Mouse (Mus musculus) cerebellum, adult 2 months (tissue): Measurements from ENCODE around the gene Xrcc6. TPM values are rescaled to one million over a fixed set of nuclear protein-coding genes. Genes with fewer than 3 reads are reported as not detected.

Experiments
- DNase-seq, 2 experiments: peaks; one replicate each; pipeline ENCODE4 v3.0.0; 2021
- H3K27ac ChIP-seq: fragments of 200-500 bp; 2 replicates; pipeline ENCODE4 v1.5.1; 2012; ENCODE audit warnings: low read length, control low read depth, inconsistent platforms; ENCODE audit not compliant: insufficient read depth
- H3K27me3 ChIP-seq: fragments of 200-500 bp; 2 replicates; pipeline ENCODE4 v1.6.1; 2012; ENCODE audit warnings: inconsistent platforms, mild to moderate bottlenecking, low read length, moderate library complexity; ENCODE audit not compliant: control insufficient read depth, insufficient read depth
- H3K4me1 ChIP-seq: fragments of 200-500 bp; 2 replicates; pipeline ENCODE4 v1.6.1; 2011; ENCODE audit warnings: low read length; ENCODE audit not compliant: control insufficient read depth, insufficient read depth
- H3K4me3 ChIP-seq: fragments of 200-500 bp; replicated peaks from 2 replicates; pipeline ENCODE3; 2011; ENCODE audit warnings: mild to moderate bottlenecking, low read depth, low read length, control low read depth; ENCODE audit not compliant: insufficient read depth
- CTCF ChIP-seq: fragments of 200-500 bp; IDR thresholded peaks from 2 replicates; pipeline ENCODE4 v1.5.1; 2011; ENCODE audit warnings: low read depth, mild to moderate bottlenecking, control low read depth, low read length, moderate library complexity, borderline replicate concordance; ENCODE audit not compliant: insufficient read depth
- POLR2A ChIP-seq: fragments of 200-500 bp; IDR thresholded peaks from 2 replicates; pipeline ENCODE4 v1.6.1; 2011; ENCODE audit warnings: low read length, control low read depth, borderline replicate concordance; ENCODE audit not compliant: insufficient read depth
- WGBS: fragments of 180-500 bp; shearing (Covaris S2); methylation state at CpG from one replicate; pipeline ENCODE4 v1.1.7; 2018; 5-methylcytosine and 5-hydroxymethylcytosine counted together
- polyA plus RNA-seq: library from polyadenylated mRNA; depleted of rRNA; stranded (reverse); fragments of >200 nt; gene quantifications from 2 replicates; pipeline ENCODE4 v1.2.3, GENCODE M21; 2012

The Xrcc6 gene
- polyA plus RNA-seq, 1 experiment: 37.9 TPM

DNA sequence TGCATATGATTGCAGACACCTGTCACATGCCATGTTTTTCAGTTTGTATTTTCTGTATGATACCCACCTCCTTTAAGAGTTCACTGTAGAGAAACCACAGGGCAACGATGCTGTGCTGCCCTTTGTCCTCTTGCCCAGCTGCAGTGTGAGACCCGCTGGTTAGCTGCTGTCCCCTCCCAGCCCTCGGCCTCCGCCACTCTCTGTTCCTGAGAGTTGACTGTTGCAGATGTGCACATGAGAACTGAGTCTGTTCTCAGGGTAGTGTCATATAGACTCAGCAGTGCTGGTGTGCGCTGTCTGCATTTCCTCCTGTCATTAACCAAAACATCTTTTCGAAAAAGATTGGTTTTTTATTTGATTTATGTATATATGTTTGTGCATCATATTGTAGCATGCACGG is 44.8 kb downstream of the Xrcc6 start:
- DNase-seq: no peak
- H3K27ac ChIP-seq: no peak overlapping the region
- H3K27me3 ChIP-seq: no peaks in the 10 kb centered on the region
- TF ChIP-seq POLR2A: no peak
- no peak for TF ChIP-seq CTCF
- no peak overlapping the region for H3K4me3 ChIP-seq
- no peaks in the 10 kb centered on the region; the same call in 1 of the 2 replicates for H3K4me1 ChIP-seq
- 84% methylated on average over 7 of the region's 7 CpGs for WGBS

- Histone ChIP-seq H3K4me3 (no peak within 1 kb of the TSS), H3K27ac (no peak within 1 kb of the TSS), H3K27me3 (no peaks in the 10 kb centered on the region), H3K4me1 (no peaks in the 10 kb centered on the region; the same call in 1 of the 2 replicates)
- no peak for DNase-seq
- TF ChIP-seq POLR2A: no peak
- no peak for TF ChIP-seq CTCF
- 92% methylated on average over 4 of the region's 4 CpGs for WGBS
These were observed 46.1 kb downstream of the Xrcc6 start, which contains the start of gene Desi1 for GRCm38 (mm10) chr15:82033762-82034161. Gene Desi1 (minus strand): TSS chr15:82033862.

- H3K4me3 ChIP-seq: no peak overlapping the region
- H3K27me3 ChIP-seq: no peaks in the 10 kb centered on the region
- no peak for TF ChIP-seq POLR2A
- TF ChIP-seq CTCF: no peak
- no peaks in the 10 kb centered on the region; the same call in 1 of the 2 replicates for H3K4me1 ChIP-seq
- whole genome bisulfite sequencing: 53% methylated on average over 12 of the region's 12 CpGs
- H3K27ac ChIP-seq: peak overlapping the region; percentile 52; the same call in 1 of the 2 replicates
- DNase-seq: peak; percentile 20 to 56
These were observed 48.5 kb downstream of the Xrcc6 start for GRCm38 (mm10) chr15:82035904-82036689.

DNA sequence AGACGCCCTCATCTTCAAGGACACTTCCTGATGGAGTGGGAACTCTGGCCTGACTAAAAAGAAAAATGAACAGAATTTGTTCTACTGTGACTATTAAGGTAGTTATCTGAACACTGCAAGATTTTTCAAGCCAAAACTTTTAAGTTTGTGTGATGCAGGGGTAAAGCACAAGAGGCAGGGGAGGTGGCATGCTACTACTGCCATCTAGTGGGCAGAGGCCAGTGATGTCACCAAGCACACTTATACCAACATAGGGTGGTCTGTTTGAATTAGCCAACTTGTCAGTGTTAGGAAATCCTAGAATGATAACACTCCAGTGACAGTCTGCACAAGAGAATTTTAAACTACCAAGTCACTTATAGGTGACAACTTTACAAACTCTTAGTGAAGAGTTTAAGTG is 53.0 kb downstream of the Xrcc6 start:
- no peak overlapping the region for H3K27ac ChIP-seq
- no peak overlapping the region for H3K4me3 ChIP-seq
- H3K27me3 ChIP-seq: no peaks in the 10 kb centered on the region
- peak; percentile 82 for TF ChIP-seq CTCF
- no peak for TF ChIP-seq POLR2A
- peak; percentile 31 to 33 for DNase-seq
- WGBS: 95% methylated on average over 1 of the region's 1 CpGs
- H3K4me1 ChIP-seq: no peaks in the 10 kb centered on the region; the same call in 1 of the 2 replicates

- 97% methylated on average over 7 of the region's 7 CpGs for WGBS
These were observed 56.6 kb downstream of the Xrcc6 start for GRCm38 (mm10) chr15:82044166-82044784.

GRCm38 (mm10) chr15:82046246-82046891 is 58.7 kb downstream of the Xrcc6 start:
- Histone ChIP-seq H3K4me1 (peaks cover 5% of the 10 kb centered on the region; the same call in 1 of the 2 replicates), H3K4me3 (peak overlapping the region; percentile 75), H3K27ac (no peak overlapping the region), H3K27me3 (no peaks in the 10 kb centered on the region)
- TF ChIP-seq CTCF (no peak), POLR2A (no peak)
- DNase-seq: peak; percentile 20 to 26
- WGBS: 1% methylated on average over 26 of the region's 26 CpGs

More at GRCm38 (mm10) chr15:82044166-82044784, 56.6 kb downstream of the Xrcc6 start:
- Histone ChIP-seq H3K27ac (no peak overlapping the region), H3K4me1 (peaks cover 5% of the 10 kb centered on the region; the same call in 1 of the 2 replicates), H3K27me3 (no peaks in the 10 kb centered on the region), H3K4me3 (no peak overlapping the region)
- peak in 1 of 2 experiments; percentile 18 for DNase-seq
- TF ChIP-seq CTCF (no peak), POLR2A (no peak)

DNA sequence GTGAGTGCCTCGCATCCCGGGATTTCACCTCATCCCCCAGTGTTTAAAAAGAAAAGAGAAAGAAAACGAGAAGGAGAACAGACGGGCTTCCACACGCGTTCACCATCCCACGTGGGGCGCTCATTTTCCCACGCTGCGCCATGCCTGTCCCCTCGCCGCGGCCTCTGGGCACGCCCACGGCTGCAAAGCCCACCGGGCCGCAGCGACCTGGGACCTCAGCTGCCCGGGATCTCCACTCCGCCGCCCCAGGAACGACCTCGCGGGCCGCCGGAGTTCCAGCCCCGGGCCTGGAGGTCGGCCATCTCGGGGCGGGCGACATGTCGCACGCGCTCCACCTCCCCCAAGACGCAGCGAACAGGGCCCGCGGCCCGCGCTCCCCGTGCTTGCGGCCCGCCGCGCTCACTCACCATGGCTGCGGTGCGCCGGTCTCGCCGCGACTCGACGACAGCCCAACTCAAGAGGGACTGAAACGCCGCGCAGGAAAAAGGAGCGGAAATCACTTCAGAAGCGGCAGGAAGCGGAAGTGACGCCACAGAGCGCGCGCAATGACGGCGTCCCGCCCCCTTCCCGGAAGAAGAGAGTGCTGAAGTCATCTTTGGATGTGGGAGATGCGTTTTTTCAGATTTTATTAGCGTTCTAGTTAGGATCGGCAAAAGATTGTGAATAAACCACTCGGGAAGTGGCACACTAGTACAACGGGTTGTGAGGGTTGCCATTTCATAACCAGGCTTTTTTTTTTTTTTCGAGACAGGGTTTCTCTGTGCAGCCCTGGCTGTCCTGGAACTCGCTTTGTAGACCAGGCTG is 59.6 kb downstream of the Xrcc6 start, which contains the start of gene Snu13:
Gene Snu13 (minus strand): TSS at position 519 of the 804 bp plus-strand sequence.
- DNase-seq: peak; percentile 91 to 93
- TF ChIP-seq CTCF: no peak
- TF ChIP-seq POLR2A: peak; percentile 93
- Histone ChIP-seq H3K27me3 (no peaks in the 10 kb centered on the region), H3K27ac (peak within 1 kb of the TSS; percentile 57), H3K4me3 (peak within 1 kb of the TSS; percentile 75), H3K4me1 (peaks cover 5% of the 10 kb centered on the region; the same call in 1 of the 2 replicates)
- under 1% methylated on average over 74 of the region's 74 CpGs for WGBS
